Comparison of ENCODE assay signal across 11 mouse cellular contexts in genomic region chr3:87763202-87763601, GRCm38 (mm10). TPM values are rescaled to one million over a fixed set of nuclear protein-coding genes. Genes with fewer than 3 reads are reported as not detected.
DNase-seq lines count a peak whose midpoint lies in the region; ATAC-seq and TF ChIP-seq lines count a peak whose summit lies in the region.
"Had no signal": no experiment of that assay in that cellular context is flagged by ENCODE, and none has a peak within 500 bp of the region (broad histone marks: within the 10 kb centered on the region; RNA-seq: fewer than 3 reads in every experiment).

No protein-coding gene starts in this region.

- no peak for TF ChIP-seq CTCF in lung, embryonic 14.5 days (IDR thresholded peaks at IDR 0.05; ENCODE audit: low read depth)

- peak overlapping the region; percentile 48 for H3K9ac ChIP-seq in lung, embryonic 14.5 days
- no peak overlapping the region; the same call in 1 of the 2 replicates for H3K9ac ChIP-seq in hindbrain, embryonic 16.5 days (ENCODE audit: low read depth, low read length)
- H3K9ac ChIP-seq in neural tube, embryonic 13.5 days, result no peak overlapping the region

- intact Hi-C loops in heart, postnatal 10 days (cut with DNase I), result no loop called here

- no peaks in the 10 kb centered on the region for H3K27me3 ChIP-seq in lung, embryonic 14.5 days (ENCODE audit: insufficient read depth, low read length)
- H3K27me3 ChIP-seq in hindbrain, embryonic 16.5 days (replicated peaks; ENCODE audit: control insufficient read depth, insufficient read depth, low read length), result peaks cover 3% of the 10 kb centered on the region; the same call in 1 of the 2 replicates
- H3K27me3 ChIP-seq in neural tube, embryonic 13.5 days, result peaks cover 34% of the 10 kb centered on the region

- no peaks in the 10 kb centered on the region for H3K9me3 ChIP-seq in lung, embryonic 14.5 days (ENCODE audit: low read depth, low read length)
- no peaks in the 10 kb centered on the region for H3K9me3 ChIP-seq in hindbrain, embryonic 16.5 days (ENCODE audit: control insufficient read depth, low read length)
- no peaks in the 10 kb centered on the region for H3K9me3 ChIP-seq in neural tube, embryonic 13.5 days

- peak; percentile 3; the same call in 1 of the 2 replicates for ATAC-seq in lung, embryonic 14.5 days (ENCODE audit: insufficient read depth)
- ATAC-seq in hindbrain, embryonic 16.5 days, result no peak
- ATAC-seq in neural tube, embryonic 13.5 days (ENCODE audit: low read depth), result no peak

- 18% methylated on average over 4 of the region's 4 CpGs for WGBS in lung, embryonic 14.5 days
- 74% methylated on average over 4 of the region's 4 CpGs for WGBS in hindbrain, embryonic 16.5 days
- WGBS in neural tube, embryonic 13.5 days, result 59% methylated on average over 4 of the region's 4 CpGs

- DNase-seq in heart, adult 11 months, result peak; percentile 93
- no peak for DNase-seq in heart, postnatal 10 days
- no peak for DNase-seq in lung, embryonic 14.5 days
- no peak for DNase-seq in lung, postnatal 14 days
- no peak for DNase-seq in thymus, postnatal 25 days
- no peak for DNase-seq in cerebellum, postnatal 14 days

- peaks cover 42% of the 10 kb centered on the region for H3K4me1 ChIP-seq in lung, embryonic 14.5 days (ENCODE audit: insufficient read depth)
- peaks cover 6% of the 10 kb centered on the region; the same call in 1 of the 2 replicates for H3K4me1 ChIP-seq in hindbrain, embryonic 16.5 days (ENCODE audit: control insufficient read depth, insufficient read depth, low read depth, low read length)
- H3K4me1 ChIP-seq in neural tube, embryonic 13.5 days (replicated peaks), result peaks cover 27% of the 10 kb centered on the region

- no peak overlapping the region for H3K4me3 ChIP-seq in lung, embryonic 14.5 days (ENCODE audit: low read depth, low read length)
- H3K4me3 ChIP-seq in hindbrain, embryonic 16.5 days (ENCODE audit: low read length), result no peak overlapping the region
- no peak overlapping the region for H3K4me3 ChIP-seq in neural tube, embryonic 13.5 days

- H3K4me2 ChIP-seq in lung, embryonic 14.5 days, result peak overlapping the region; percentile 57
- H3K4me2 ChIP-seq in hindbrain, embryonic 16.5 days (ENCODE audit: low read length), result no peak overlapping the region
- H3K4me2 ChIP-seq in neural tube, embryonic 13.5 days, result peak overlapping the region; percentile 39; the same call in 1 of the 2 replicates

- peaks cover 14% of the 10 kb centered on the region; the same call in 1 of the 2 replicates for H3K36me3 ChIP-seq in lung, embryonic 14.5 days (ENCODE audit: insufficient read depth)
- no peaks in the 10 kb centered on the region for H3K36me3 ChIP-seq in hindbrain, embryonic 16.5 days (ENCODE audit: control insufficient read depth, insufficient read depth, low read length)
- no peaks in the 10 kb centered on the region for H3K36me3 ChIP-seq in neural tube, embryonic 13.5 days

- peak overlapping the region; percentile 97 for H3K27ac ChIP-seq in lung, embryonic 14.5 days (ENCODE audit: low read depth)
- 0 out of 2 replicates have a peak overlapping the region, but pooled peaks have one; percentile 25 for H3K27ac ChIP-seq in hindbrain, embryonic 16.5 days (ENCODE audit: low read depth, low read length)
- H3K27ac ChIP-seq in neural tube, embryonic 13.5 days (replicated peaks), result peak overlapping the region; percentile 67

RNA-seq across cellular contexts. Expression of gene Lrrc71, which starts 14.8 kb away (rescaled TPM):
- total RNA-seq in heart, postnatal 10 days (2021), result under 1 TPM; 0.29 to 0.50 TPM
- 0.63 and 0.77 TPM in 2 replicates for polyA plus RNA-seq in lung, embryonic 14.5 days (2014; fragmentation: Nextera tagmentation; extraction: Ambion mirVana)
- polyA plus RNA-seq in hindbrain, embryonic 16.5 days (2015; fragmentation: Nextera tagmentation; extraction: Ambion mirVana), result 0.67 and 0.80 TPM in 2 replicates
- 0.40 and 0.50 TPM in 2 replicates for polyA plus RNA-seq in neural tube, embryonic 13.5 days (2015; fragmentation: Nextera tagmentation; extraction: Ambion mirVana)
- total RNA-seq: gastrocnemius, adult 18-20 months; megakaryocyte progenitor cell, adult 5-6 weeks had no signal

RNA-seq across cellular contexts. Expression of gene Ntrk1, which starts 31.8 kb away (rescaled TPM):
- under 1 TPM; 0.15 to 0.29 TPM for total RNA-seq in heart, postnatal 10 days (2021)
- polyA plus RNA-seq in lung, embryonic 14.5 days (2014; fragmentation: Nextera tagmentation; extraction: Ambion mirVana), result 0.22 and 0.39 TPM in 2 replicates
- 6.6 and 7.3 TPM in 2 replicates for polyA plus RNA-seq in hindbrain, embryonic 16.5 days (2015; fragmentation: Nextera tagmentation; extraction: Ambion mirVana)
- 219 and 314 TPM in 2 replicates for polyA plus RNA-seq in neural tube, embryonic 13.5 days (2015; fragmentation: Nextera tagmentation; extraction: Ambion mirVana)
- total RNA-seq: gastrocnemius, adult 18-20 months; megakaryocyte progenitor cell, adult 5-6 weeks had no signal
- polyA plus RNA-seq: C2C12 had no signal

RNA-seq across cellular contexts. Expression of gene Insrr, which starts 33.5 kb away (rescaled TPM):
- total RNA-seq in heart, postnatal 10 days (2021), result under 1 TPM; 0.20 to 0.55 TPM
- polyA plus RNA-seq in lung, embryonic 14.5 days (2014; fragmentation: Nextera tagmentation; extraction: Ambion mirVana), result 0.05 TPM in 1 of 2 replicates, not detected in the other
- 0.49 and 0.85 TPM in 2 replicates for polyA plus RNA-seq in hindbrain, embryonic 16.5 days (2015; fragmentation: Nextera tagmentation; extraction: Ambion mirVana)
- polyA plus RNA-seq in neural tube, embryonic 13.5 days (2015; fragmentation: Nextera tagmentation; extraction: Ambion mirVana), result 3.4 and 5.4 TPM in 2 replicates
- total RNA-seq: gastrocnemius, adult 18-20 months had no signal
- polyA plus RNA-seq: C2C12 had no signal

Comparison
In these comparisons a context has a peak if more than half of its experiments do, and no peak if none do; other contexts are left out.
1. H3K27ac ChIP-seq: peak in every context shown above with its lines; median percentile 97 in lung, embryonic 14.5 days; 67 in neural tube, embryonic 13.5 days; 25 in hindbrain, embryonic 16.5 days.
2. RNA of gene Ntrk1, which starts 31.8 kb away (polyA plus RNA-seq): 219 to 314 TPM in neural tube, embryonic 13.5 days; 6.6 to 7.3 TPM in hindbrain, embryonic 16.5 days and 0.22 to 0.39 TPM in lung, embryonic 14.5 days; every median in the first group is over 10 times any median in the second.